Mouse (Mus musculus) megakaryocyte, adult 5-6 weeks (primary cell): ENCODE results near the gene Repin1. TPM values are rescaled to one million over a fixed set of nuclear protein-coding genes. Genes with fewer than 3 reads are reported as not detected.

Experiments
- ATAC-seq: 2 replicates; pipeline ENCODE4 v1.8.0; 2016; ENCODE audit warnings: mild to moderate bottlenecking, inconsistent platforms; ENCODE audit not compliant: poor library complexity, severe bottlenecking
- total RNA-seq, 2 experiments: library from RNA; stranded (forward) in 1 of 2; stranded (reverse) in 1 of 2; fragments of 153-499, 151-499 nt in 1 of 2; fragments of 221-1000, 200-1000 nt in 1 of 2; gene quantifications; 2 replicates each; pipeline versions ENCODE4 v1.2.3 to v1.2.4; 2015 to 2017

Repin1 gene
- total RNA-seq (2015) (1.8 and 2.7 TPM in 2 replicates), total RNA-seq (2017) (4.0 and 4.3 TPM in 2 replicates)

GRCm38 (mm10) chr6:48593158-48594042, at the start of gene Repin1, which contains the start of gene Gm44965:
Repin1 (plus strand) TSS chr6:48593883.
Gm44965 (plus strand) TSS chr6:48593941.
- peak; percentile 82 for ATAC-seq

GRCm38 (mm10) chr6:48545251-48545650, 48.4 kb upstream of the Repin1 start:
- ATAC-seq, result no peak

- ATAC-seq, result peak; percentile 60
Observed at GRCm38 (mm10) chr6:48546271-48546670, 47.4 kb upstream of the Repin1 start.

- no peak for ATAC-seq
Observed at GRCm38 (mm10) chr6:48546858-48547257, 46.8 kb upstream of the Repin1 start.

GRCm38 (mm10) chr6:48548314-48548713, 45.4 kb upstream of the Repin1 start:
- ATAC-seq, result no peak

GRCm38 (mm10) chr6:48552918-48553317, 40.8 kb upstream of the Repin1 start:
- ATAC-seq, result no peak

DNA sequence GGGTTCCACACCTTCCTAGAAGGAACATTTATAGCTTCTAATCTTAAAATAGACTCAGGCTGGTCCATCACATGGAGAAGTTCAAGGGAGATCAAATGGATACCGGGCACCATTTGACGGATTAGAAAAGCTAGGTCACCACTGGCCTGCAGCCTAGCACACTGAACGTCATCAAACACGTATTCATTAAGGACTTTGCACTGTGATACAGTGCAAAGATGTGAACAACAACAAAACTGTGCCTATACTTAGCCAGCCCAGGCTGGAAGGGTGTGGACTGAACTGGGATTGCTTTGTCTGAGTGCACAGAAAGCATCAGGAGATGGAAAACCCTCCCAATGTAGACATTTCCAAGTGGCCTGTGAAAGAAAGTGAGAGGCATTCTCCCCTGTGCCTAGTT, 39.9 kb upstream of the Repin1 start:
- no peak for ATAC-seq

- peak; percentile 94 for ATAC-seq
Observed at GRCm38 (mm10) chr6:48554280-48555103, 39.2 kb upstream of the Repin1 start, which contains the start of gene Lrrc61. Lrrc61 (plus strand) TSS chr6:48554796.

DNA sequence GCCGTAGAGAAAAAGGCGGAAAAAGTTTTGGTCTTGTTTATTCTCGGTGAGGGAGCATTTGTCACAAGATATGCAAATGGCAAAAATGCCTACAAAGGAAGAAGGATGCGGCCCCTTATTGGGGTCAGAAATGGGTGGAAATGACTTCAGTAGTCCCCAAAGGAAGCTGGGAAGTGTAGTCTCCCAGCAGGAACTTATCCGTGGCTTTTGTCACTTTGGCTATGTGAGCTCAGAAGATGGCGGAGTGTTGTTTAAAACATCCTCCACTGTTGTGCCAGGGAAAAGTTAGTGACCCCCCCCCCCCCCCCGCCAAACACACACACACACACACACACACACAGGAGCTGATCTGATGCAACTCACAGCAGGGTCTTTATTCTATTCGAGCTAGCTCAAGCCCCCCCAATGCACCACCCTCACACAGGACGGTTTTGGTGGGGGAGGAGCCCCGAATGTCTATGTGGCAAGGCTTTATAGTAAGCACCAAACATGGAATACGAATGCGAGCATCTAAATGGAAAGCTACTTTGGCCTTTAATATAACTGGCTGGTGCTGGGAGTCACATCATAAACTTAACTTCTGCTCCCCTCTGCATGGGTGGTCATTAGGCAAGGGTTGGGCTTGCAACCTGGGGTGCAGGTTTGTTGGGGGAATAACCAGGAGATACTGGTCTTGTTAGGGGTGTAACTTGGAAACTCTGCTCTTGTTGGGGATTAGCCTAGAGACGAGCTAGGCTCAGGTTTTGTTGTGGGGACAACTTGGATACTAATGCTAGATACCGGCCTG, 38.4 kb upstream of the Repin1 start:
- ATAC-seq, result peak; percentile 48

- ATAC-seq, result no peak
Observed at GRCm38 (mm10) chr6:48555956-48556355, 37.7 kb upstream of the Repin1 start.

DNA sequence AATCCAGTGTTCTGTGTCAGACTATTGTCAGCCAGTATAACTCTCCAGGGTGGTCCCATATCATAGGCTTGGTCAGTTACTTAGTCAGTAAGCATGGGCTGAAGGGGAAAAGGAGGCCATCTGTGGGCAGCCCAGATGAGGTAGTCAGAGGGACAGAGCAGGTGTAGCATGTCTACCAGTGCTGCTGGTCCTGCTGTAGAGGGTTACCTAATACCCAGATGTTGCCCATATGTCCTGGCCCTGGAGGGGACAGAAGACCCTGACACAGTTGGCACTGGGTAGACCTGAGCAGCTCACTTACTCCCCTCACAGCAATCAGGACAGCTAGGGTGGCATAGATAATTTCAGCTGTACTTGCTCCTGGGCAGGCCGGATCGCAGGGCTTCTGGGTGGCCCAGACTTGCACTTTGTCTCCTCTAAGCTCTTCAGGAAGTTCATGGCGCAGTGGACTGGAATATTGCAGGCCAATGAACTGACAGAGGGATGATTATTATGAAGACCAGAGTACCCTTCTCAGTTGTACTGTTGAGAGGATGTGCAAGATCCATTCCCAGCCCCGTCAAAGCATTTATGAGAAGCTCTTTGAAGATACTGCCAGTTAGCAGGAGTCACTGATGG, 27.9 kb upstream of the Repin1 start:
- ATAC-seq, result no peak

DNA sequence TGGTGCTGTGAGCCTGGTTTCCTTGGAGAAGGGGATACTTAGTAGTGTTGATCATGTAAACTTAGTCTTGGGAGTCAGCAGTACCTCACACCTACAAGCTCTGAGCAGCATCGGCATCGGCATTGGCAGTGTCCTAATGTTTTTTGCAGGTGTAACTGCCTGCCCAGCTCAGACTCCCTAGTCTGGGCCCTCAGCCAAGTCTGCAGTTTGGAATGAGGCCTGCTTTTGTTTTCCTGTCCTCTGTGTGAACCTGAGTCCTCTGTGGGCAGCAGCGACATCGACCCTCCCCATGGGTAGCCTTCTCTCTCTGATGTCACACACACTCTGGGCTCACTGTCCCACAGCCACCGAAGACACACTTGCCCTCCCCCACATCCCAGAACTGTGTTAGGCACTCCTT, 27.4 kb upstream of the Repin1 start:
- ATAC-seq, result no peak

DNA sequence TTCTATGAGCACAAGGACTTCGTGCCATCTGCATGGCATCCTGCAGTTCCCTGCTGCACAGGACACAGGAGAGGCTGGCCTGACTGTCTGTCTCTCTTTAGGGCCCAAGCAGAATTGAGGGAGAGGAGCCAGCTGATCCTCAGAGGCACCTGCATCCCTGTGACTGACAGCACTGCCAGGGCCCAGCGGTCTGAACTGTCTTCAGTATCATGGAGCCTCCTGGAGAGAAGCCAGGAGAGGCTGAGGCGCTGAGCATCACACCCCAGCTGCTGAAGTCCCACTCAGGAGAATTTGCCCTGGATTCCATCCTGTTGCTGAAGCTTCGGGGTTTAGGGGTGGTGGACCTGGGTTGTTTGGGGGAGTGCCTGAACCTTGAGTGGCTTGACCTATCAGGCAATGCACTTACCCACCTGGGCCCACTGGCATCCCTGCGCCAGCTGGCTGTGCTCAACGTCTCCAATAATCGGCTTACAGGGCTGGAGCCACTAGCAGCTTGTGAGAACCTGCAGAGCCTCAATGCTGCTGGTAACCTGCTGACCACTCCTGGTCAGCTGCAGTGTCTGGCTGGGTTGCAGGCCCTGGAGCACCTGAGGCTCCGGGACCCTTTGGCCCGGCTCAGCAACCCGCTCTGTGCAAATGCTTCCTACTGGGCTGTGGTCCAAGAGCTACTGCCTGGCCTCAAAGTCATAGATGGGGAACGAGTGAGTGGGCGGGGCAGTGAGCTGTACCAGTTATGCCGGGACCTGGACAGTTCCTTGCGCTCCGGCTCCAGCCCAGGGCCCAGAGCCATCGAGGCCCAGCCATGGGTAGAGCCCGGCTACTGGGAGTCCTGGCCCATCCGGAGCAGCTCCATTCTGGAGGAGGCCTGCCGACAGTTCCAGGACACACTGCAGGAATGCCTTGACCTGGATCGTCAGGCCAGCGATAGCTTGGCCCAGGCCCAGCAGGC, 25.4 kb upstream of the Repin1 start:
- ATAC-seq, result no peak

DNA sequence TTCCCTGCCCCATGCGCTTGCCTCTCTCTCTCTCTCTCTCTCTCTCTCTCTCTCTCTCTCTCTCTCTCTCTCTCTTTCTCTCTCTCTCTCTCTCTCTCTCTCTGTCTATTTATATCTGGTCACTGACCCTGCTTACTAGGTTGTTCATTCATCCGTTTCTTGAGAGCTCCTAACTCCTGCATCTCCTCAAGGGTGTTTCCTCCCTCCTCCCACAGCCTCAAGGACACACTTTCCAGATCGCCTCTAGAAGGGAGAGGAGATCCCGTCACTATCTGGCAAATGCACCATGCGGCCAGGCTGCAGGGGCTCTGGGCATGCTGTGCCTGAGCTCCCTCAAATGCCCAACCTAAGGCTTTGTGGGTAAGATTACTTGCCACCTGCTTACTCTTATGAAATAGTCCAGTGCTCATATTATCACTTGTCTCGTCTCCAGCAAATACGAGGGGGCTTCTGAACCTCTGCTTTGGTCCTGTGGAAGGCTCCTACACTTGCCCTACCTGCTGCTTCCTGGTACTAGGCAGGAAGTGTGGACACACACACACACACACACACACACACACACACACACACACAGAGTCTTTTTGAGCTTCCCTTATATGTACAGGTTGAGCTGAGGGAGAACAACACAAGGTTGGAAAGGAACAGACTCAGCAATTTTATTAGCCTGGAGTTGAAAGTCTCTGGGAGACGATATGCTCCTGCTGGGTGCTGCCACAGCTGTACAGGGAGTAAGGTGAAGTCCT, 24.4 kb upstream of the Repin1 start:
- ATAC-seq, result no peak

DNA sequence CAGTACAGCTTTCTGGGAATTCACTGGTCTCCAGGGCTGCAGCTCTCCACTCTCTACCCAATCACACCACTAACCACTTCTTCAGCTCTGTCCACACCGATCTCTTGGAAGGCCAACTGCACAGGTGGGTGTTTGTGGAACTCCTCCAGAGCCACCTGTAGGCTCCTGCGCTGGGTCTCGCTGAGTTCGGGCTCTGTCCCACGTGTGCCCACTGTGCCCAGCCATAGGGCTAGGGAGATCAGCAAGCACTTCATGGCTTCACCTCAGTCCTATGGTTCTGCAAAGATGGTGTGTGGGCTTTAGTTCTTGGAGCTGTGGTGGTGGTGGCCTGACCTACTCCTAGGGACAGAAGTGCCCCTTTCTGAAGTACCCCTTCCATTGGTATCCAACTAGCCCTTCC, 21.7 kb upstream of the Repin1 start:
- ATAC-seq, result no peak

GRCm38 (mm10) chr6:48572572-48573061, 21.1 kb upstream of the Repin1 start, which contains the start of gene Rarres2:
Rarres2 (minus strand) TSS chr6:48572789.
- no peak for ATAC-seq

- no peak for ATAC-seq
Observed at GRCm38 (mm10) chr6:48573280-48573679, 20.4 kb upstream of the Repin1 start.

DNA sequence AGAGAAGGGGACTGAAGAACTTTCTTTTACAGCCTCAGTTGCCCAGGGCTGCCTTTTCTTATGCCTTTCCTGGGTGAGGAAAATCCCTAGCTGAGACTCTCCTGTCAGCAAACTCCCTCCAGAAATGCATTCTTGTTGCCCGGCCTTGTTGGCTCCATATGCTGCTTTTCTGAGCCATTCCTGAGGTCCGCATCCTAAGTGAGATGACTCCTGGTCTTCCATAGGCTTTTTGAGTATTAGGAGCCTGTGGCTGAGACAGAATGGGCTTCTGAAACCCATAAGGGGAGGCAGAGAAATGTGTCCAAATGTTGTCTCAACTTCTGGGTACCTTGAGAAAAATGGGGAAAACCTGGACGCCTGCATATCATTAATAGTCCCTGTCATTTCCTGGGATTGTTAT, 19.7 kb upstream of the Repin1 start:
- no peak for ATAC-seq
